Mouse (Mus musculus) stomach, embryonic 14.5 days (tissue): Measurements from ENCODE around the gene Evi5. TPM values are rescaled to one million over a fixed set of nuclear protein-coding genes. Genes with fewer than 3 reads are reported as not detected.

ENCODE experiments used
- ATAC-seq: fragments of 200-750 bp; cut with Nextera tagmentation; 2 replicates; pipeline ENCODE4 v1.8.0; 2017; ENCODE audit warnings: low read depth, moderate TSS enrichment; ENCODE audit not compliant: insufficient number of reproducible peaks, insufficient read depth, low FRiP score
- H3K27ac ChIP-seq: fragments of 300-500 bp; sonication (generic); 2 replicates; pipeline ENCODE4 v1.5.1; 2014; ENCODE audit warnings: mild to moderate bottlenecking, low read length, moderate library complexity, mixed read lengths
- H3K27me3 ChIP-seq: fragments of 300-500 bp; sonication (generic); 2 replicates; pipeline ENCODE4 v1.6.1; 2014; ENCODE audit warnings: low read length, control low read depth, mixed read lengths; ENCODE audit not compliant: control insufficient read depth, insufficient read depth
- H3K36me3 ChIP-seq: fragments of 300-500 bp; sonication (generic); 2 replicates; pipeline ENCODE4 v1.6.1; 2014; ENCODE audit warnings: mild to moderate bottlenecking, control low read depth, low read length, moderate library complexity, mixed read lengths; ENCODE audit not compliant: control insufficient read depth, insufficient read depth
- H3K4me1 ChIP-seq: fragments of 300-500 bp; sonication (generic); 2 replicates; pipeline ENCODE4 v1.6.1; 2014; ENCODE audit warnings: low read length, control low read depth, mixed read lengths; ENCODE audit not compliant: control insufficient read depth, insufficient read depth
- H3K4me2 ChIP-seq: fragments of 300-500 bp; sonication (generic); replicated peaks from 2 replicates; pipeline ENCODE4 v1.6.1; 2014; ENCODE audit warnings: low read depth, low read length, control low read depth
- H3K4me3 ChIP-seq: fragments of 300-500 bp; sonication (generic); 2 replicates; pipeline ENCODE4 v1.5.1; 2014; ENCODE audit warnings: low read depth, low read length, control low read depth
- H3K9ac ChIP-seq: fragments of 300-500 bp; sonication (generic); replicated peaks from 2 replicates; pipeline ENCODE4 v1.6.1; 2014; ENCODE audit warnings: low read depth, mild to moderate bottlenecking, control low read depth, low read length, moderate library complexity, mixed read lengths
- H3K9me3 ChIP-seq: fragments of 300-500 bp; sonication (generic); 2 replicates; pipeline ENCODE4 v1.6.1; 2016; ENCODE audit warnings: low read depth, low read length, control low read depth; ENCODE audit not compliant: control insufficient read depth
- WGBS: fragments of 180-500 bp; shearing (Covaris S2); extraction: QIAGEN DNeasy Blood & Tissue Kit; methylation state at CpG from one replicate; pipeline ENCODE4 v1.1.7; 2014; 5-methylcytosine and 5-hydroxymethylcytosine counted together
- polyA plus RNA-seq: library from polyadenylated mRNA; unstranded; fragments of >200 nt; fragmentation: Nextera tagmentation; extraction: Ambion mirVana; gene quantifications from 2 replicates; pipeline ENCODE4 v1.2.1, GENCODE M21; 2014

Evi5 gene
- polyA plus RNA-seq, 1 experiment from 2014 or later: 71.8 TPM

GRCm38 (mm10) chr5:107723541-107724511 lies 151.1 kb downstream of the Evi5 start:
- peak overlapping the region; percentile 15 for H3K4me3 ChIP-seq
- no peak overlapping the region for H3K27ac ChIP-seq
- ATAC-seq: 0 out of 2 replicates have a peak, but pooled peaks have one; percentile 19
- peaks cover 57% of the 10 kb centered on the region for H3K27me3 ChIP-seq
- no peak overlapping the region for H3K9ac ChIP-seq
- H3K9me3 ChIP-seq: no peaks in the 10 kb centered on the region
- peaks cover 44% of the 10 kb centered on the region for H3K4me1 ChIP-seq
- under 1% methylated on average over 46 of the region's 49 CpGs for WGBS
- H3K4me2 ChIP-seq: peak overlapping the region; percentile 28
- no peaks in the 10 kb centered on the region for H3K36me3 ChIP-seq

- 2% methylated on average over 34 of the region's 34 CpGs for WGBS
- peaks cover 44% of the 10 kb centered on the region for H3K4me1 ChIP-seq
- no peak overlapping the region for H3K9ac ChIP-seq
- no peaks in the 10 kb centered on the region for H3K36me3 ChIP-seq
- H3K9me3 ChIP-seq: no peaks in the 10 kb centered on the region
- H3K27ac ChIP-seq: no peak overlapping the region
- peak overlapping the region; percentile 7 for H3K4me3 ChIP-seq
- H3K4me2 ChIP-seq: peak overlapping the region; percentile 28
- no peak for ATAC-seq
- peaks cover 51% of the 10 kb centered on the region for H3K27me3 ChIP-seq
Observed at GRCm38 (mm10) chr5:107722661-107723532, 152.0 kb downstream of the Evi5 start.

GRCm38 (mm10) chr5:107721638-107722011 lies 153.3 kb downstream of the Evi5 start:
- Histone ChIP-seq H3K27me3 (peaks cover 45% of the 10 kb centered on the region), H3K4me3 (peak overlapping the region; percentile 32), H3K27ac (no peak overlapping the region), H3K36me3 (no peaks in the 10 kb centered on the region), H3K4me2 (peak overlapping the region; percentile 60), H3K9me3 (no peaks in the 10 kb centered on the region), H3K9ac (no peak overlapping the region), H3K4me1 (peaks cover 42% of the 10 kb centered on the region)
- WGBS: under 1% methylated on average over 33 of the region's 33 CpGs
- no peak for ATAC-seq

GRCm38 (mm10) chr5:107720991-107721637 lies 153.8 kb downstream of the Evi5 start:
- no peak for ATAC-seq
- 2% methylated on average over 58 of the region's 58 CpGs for WGBS
- H3K4me3 ChIP-seq: peak overlapping the region; percentile 32
- no peaks in the 10 kb centered on the region for H3K36me3 ChIP-seq
- H3K9ac ChIP-seq: no peak overlapping the region; the same call in 1 of the 2 replicates
- no peak overlapping the region for H3K27ac ChIP-seq
- peaks cover 45% of the 10 kb centered on the region for H3K27me3 ChIP-seq
- no peaks in the 10 kb centered on the region for H3K9me3 ChIP-seq
- peaks cover 38% of the 10 kb centered on the region for H3K4me1 ChIP-seq
- H3K4me2 ChIP-seq: peak overlapping the region; percentile 60

GRCm38 (mm10) chr5:107720511-107720910 lies 154.4 kb downstream of the Evi5 start:
- Histone ChIP-seq H3K4me2 (peak overlapping the region; percentile 60; the same call in 1 of the 2 replicates), H3K36me3 (no peaks in the 10 kb centered on the region), H3K27ac (no peak overlapping the region), H3K9ac (no peak overlapping the region), H3K4me1 (peaks cover 33% of the 10 kb centered on the region), H3K9me3 (no peaks in the 10 kb centered on the region), H3K27me3 (peaks cover 40% of the 10 kb centered on the region), H3K4me3 (no peak overlapping the region)
- ATAC-seq: no peak
- 3% methylated on average over 5 of the region's 5 CpGs for WGBS

- H3K9me3 ChIP-seq: no peaks in the 10 kb centered on the region
- no peak overlapping the region for H3K4me2 ChIP-seq
- no peak overlapping the region for H3K4me3 ChIP-seq
- 3% methylated on average over 1 of the region's 1 CpGs for WGBS
- no peak overlapping the region for H3K9ac ChIP-seq
- ATAC-seq: no peak
- H3K36me3 ChIP-seq: no peaks in the 10 kb centered on the region
- H3K27me3 ChIP-seq: peaks cover 33% of the 10 kb centered on the region
- peaks cover 25% of the 10 kb centered on the region for H3K4me1 ChIP-seq
- H3K27ac ChIP-seq: no peak overlapping the region
Observed at GRCm38 (mm10) chr5:107719786-107720185, 155.1 kb downstream of the Evi5 start.

GRCm38 (mm10) chr5:107719209-107719608 lies 155.7 kb downstream of the Evi5 start:
- Histone ChIP-seq H3K4me1 (peaks cover 21% of the 10 kb centered on the region), H3K4me3 (no peak overlapping the region), H3K9ac (no peak overlapping the region), H3K9me3 (no peaks in the 10 kb centered on the region), H3K36me3 (no peaks in the 10 kb centered on the region), H3K27me3 (peaks cover 32% of the 10 kb centered on the region), H3K4me2 (no peak overlapping the region), H3K27ac (no peak overlapping the region)
- ATAC-seq: no peak
- 19% methylated on average over 3 of the region's 3 CpGs for WGBS

- Histone ChIP-seq H3K4me3 (no peak overlapping the region), H3K27ac (no peak overlapping the region), H3K4me1 (peaks cover 10% of the 10 kb centered on the region), H3K9me3 (no peaks in the 10 kb centered on the region), H3K36me3 (no peaks in the 10 kb centered on the region), H3K9ac (no peak overlapping the region), H3K4me2 (no peak overlapping the region), H3K27me3 (peaks cover 23% of the 10 kb centered on the region)
- 17% methylated on average over 11 of the region's 11 CpGs for WGBS
- ATAC-seq: no peak
Observed at GRCm38 (mm10) chr5:107717871-107718361, 157.0 kb downstream of the Evi5 start.
